In the genomic region with DNA sequence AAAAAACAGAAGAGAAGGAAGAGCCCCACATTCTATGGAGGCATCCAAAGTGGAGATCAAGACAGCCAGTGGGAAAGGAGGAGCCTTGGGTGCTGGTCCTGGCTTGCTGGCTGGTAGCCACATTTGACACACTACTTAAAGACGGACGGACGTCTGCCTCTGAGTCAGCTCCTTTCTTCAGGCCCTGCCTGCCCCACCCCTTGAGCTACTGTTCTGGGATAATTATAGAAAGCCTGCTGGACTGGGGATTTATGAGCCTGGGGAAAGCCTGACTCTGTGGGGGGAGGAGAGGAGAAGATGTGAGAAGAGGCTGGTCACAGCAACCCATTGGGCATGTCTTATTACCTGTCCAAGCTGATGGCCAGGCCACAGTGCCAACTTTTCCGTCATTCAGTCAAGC, we compare ENCODE assay signal across 13 mouse cellular contexts. TPM values are rescaled to one million over a fixed set of nuclear protein-coding genes. Genes with fewer than 3 reads are reported as not detected.
DNase-seq lines count a peak whose midpoint lies in the region.
"Had no signal": no experiment of that assay in that cellular context is flagged by ENCODE, and none has a peak within 500 bp of the region (broad histone marks: within the 10 kb centered on the region; RNA-seq: fewer than 3 reads in every experiment).

No protein-coding gene starts in this region.

- peak; percentile 7 for DNase-seq in adrenal gland, postnatal 25 days
- DNase-seq in adrenal gland, postnatal 10 days = no peak
- peak; percentile 24 for DNase-seq in kidney, postnatal 14 days
- DNase-seq in kidney, adult 8-10 months = no peak
- DNase-seq in adipocyte (ENCODE audit: low spot score) = peak; percentile 21
- DNase-seq in heart, postnatal 4 days = peak; percentile 10
- DNase-seq in embryo, embryonic 11 days = no peak
- DNase-seq in frontal cortex, postnatal 10 days (ENCODE audit: low spot score in 2 of 2) = no peak
- DNase-seq: cerebellum, adult 8-10 months; kidney, adult 11 months; thymus, adult 18-20 months had no signal

RNA-seq across cellular contexts. Expression of gene Gm826, which starts 12.1 kb away (rescaled TPM):
- total RNA-seq in adrenal gland, postnatal 25 days (2021) = 0.73 and 2.3 TPM in 2 replicates
- total RNA-seq in adrenal gland, postnatal 10 days (2021) = 1 to 10 TPM; 2.1 to 2.2 TPM
- total RNA-seq in heart, postnatal 4 days (2021) = 1 to 10 TPM; 5.8 to 6.2 TPM
- total RNA-seq: ES-E14; layer of hippocampus, postnatal 14 days had no signal

RNA-seq across cellular contexts. Expression of gene Mafb, which starts 45.0 kb away (rescaled TPM):
- 9.4 and 9.7 TPM in 2 replicates for total RNA-seq in adrenal gland, postnatal 25 days (2021)
- total RNA-seq in adrenal gland, postnatal 10 days (2021) = 10 to 100 TPM; 15.4 to 38.4 TPM
- total RNA-seq in heart, postnatal 4 days (2021) = 1 to 10 TPM; 6.8 to 8.1 TPM

Comparison
In these comparisons a context has a peak if more than half of its experiments do, and no peak if none do; other contexts are left out.
1. DNase-seq: peak in adrenal gland, postnatal 25 days (single experiment), kidney, postnatal 14 days (single experiment), adipocyte (single experiment) and heart, postnatal 4 days (single experiment); none in adrenal gland, postnatal 10 days (single experiment), kidney, adult 8-10 months (0 of 2), embryo, embryonic 11 days (single experiment) and frontal cortex, postnatal 10 days (0 of 2).